Mouse (Mus musculus): ENCODE measurements at regions not wholly inside any gene's neighbourhood (a gene's known extent, or its start where the extent isn't known, plus 50 kb on each side); places are given as distances from the start of the nearest gene placed in this dataset.

GRCm38 (mm10) chr15:88120376-88120775, 479.7 kb upstream of the Zdhhc25 start:
- whole genome bisulfite sequencing: 46% methylated on average over 5 of the region's 5 CpGs
- H3K4me3 ChIP-seq: no peak overlapping the region
- no peak for ATAC-seq (ENCODE audit: insufficient number of reproducible peaks, insufficient read depth, low FRiP score, low TSS enrichment, low read depth)

GRCm38 (mm10) chr15:88123907-88124523, 476.1 kb upstream of the Zdhhc25 start:
- no peaks in the 10 kb centered on the region for H3K36me3 ChIP-seq
- no peak overlapping the region for H3K4me3 ChIP-seq
- no peak overlapping the region for H3K4me2 ChIP-seq
- H3K4me1 ChIP-seq: no peaks in the 10 kb centered on the region
- no peaks in the 10 kb centered on the region for H3K9me3 ChIP-seq
- no peak overlapping the region for H3K27ac ChIP-seq
- 84% methylated on average over 24 of the region's 24 CpGs for WGBS
- no peak overlapping the region for H3K9ac ChIP-seq
- H3K27me3 ChIP-seq: no peaks in the 10 kb centered on the region
- ATAC-seq (ENCODE audit: insufficient number of reproducible peaks, insufficient read depth, low FRiP score, low TSS enrichment, low read depth): no peak

More at GRCm38 (mm10) chr15:88120376-88120775, 479.7 kb upstream of the Zdhhc25 start:
- H3K27ac ChIP-seq: no peak overlapping the region
- H3K27me3 ChIP-seq: no peaks in the 10 kb centered on the region
- no peak overlapping the region for H3K4me2 ChIP-seq
- no peaks in the 10 kb centered on the region for H3K4me1 ChIP-seq
- no peaks in the 10 kb centered on the region for H3K9me3 ChIP-seq
- H3K36me3 ChIP-seq: no peaks in the 10 kb centered on the region
- H3K9ac ChIP-seq: no peak overlapping the region

- no peak overlapping the region for H3K4me2 ChIP-seq
- no peaks in the 10 kb centered on the region for H3K36me3 ChIP-seq
- 44% methylated on average over 7 of the region's 7 CpGs for WGBS
- no peaks in the 10 kb centered on the region for H3K27me3 ChIP-seq
- H3K4me3 ChIP-seq: no peak overlapping the region
- H3K9me3 ChIP-seq: no peaks in the 10 kb centered on the region
- no peak for ATAC-seq (ENCODE audit: insufficient number of reproducible peaks, insufficient read depth, low FRiP score, low TSS enrichment, low read depth)
- H3K9ac ChIP-seq: no peak overlapping the region
- H3K4me1 ChIP-seq: no peaks in the 10 kb centered on the region
- H3K27ac ChIP-seq: no peak overlapping the region
Measured at GRCm38 (mm10) chr15:88146118-88146517, 454.0 kb upstream of the Zdhhc25 start.

GRCm38 (mm10) chr15:88151199-88151598, 448.9 kb upstream of the Zdhhc25 start:
- H3K9ac ChIP-seq: no peak overlapping the region
- no peak for ATAC-seq (ENCODE audit: insufficient number of reproducible peaks, insufficient read depth, low FRiP score, low TSS enrichment, low read depth)
- H3K4me2 ChIP-seq: no peak overlapping the region
- no peaks in the 10 kb centered on the region for H3K27me3 ChIP-seq
- H3K4me3 ChIP-seq: no peak overlapping the region
- whole genome bisulfite sequencing: 68% methylated on average over 6 of the region's 6 CpGs
- no peaks in the 10 kb centered on the region for H3K36me3 ChIP-seq
- no peaks in the 10 kb centered on the region for H3K4me1 ChIP-seq
- H3K27ac ChIP-seq: no peak overlapping the region
- no peaks in the 10 kb centered on the region for H3K9me3 ChIP-seq

GRCm38 (mm10) chr15:88159618-88160170, 440.4 kb upstream of the Zdhhc25 start:
- Histone ChIP-seq H3K4me3 (no peak overlapping the region), H3K4me1 (no peaks in the 10 kb centered on the region), H3K4me2 (no peak overlapping the region), H3K9ac (no peak overlapping the region), H3K36me3 (no peaks in the 10 kb centered on the region), H3K27me3 (no peaks in the 10 kb centered on the region), H3K27ac (no peak overlapping the region), H3K9me3 (no peaks in the 10 kb centered on the region)
- 81% methylated on average over 2 of the region's 2 CpGs for WGBS
- no peak for ATAC-seq (ENCODE audit: insufficient number of reproducible peaks, insufficient read depth, low FRiP score, low TSS enrichment, low read depth)

GRCm38 (mm10) chr15:88160291-88160690, 439.8 kb upstream of the Zdhhc25 start:
- no peak overlapping the region for H3K9ac ChIP-seq
- no peaks in the 10 kb centered on the region for H3K4me1 ChIP-seq
- H3K36me3 ChIP-seq: no peaks in the 10 kb centered on the region
- no peaks in the 10 kb centered on the region for H3K9me3 ChIP-seq
- no peak overlapping the region for H3K27ac ChIP-seq
- 84% methylated on average over 4 of the region's 4 CpGs for WGBS
- H3K27me3 ChIP-seq: no peaks in the 10 kb centered on the region
- no peak for ATAC-seq (ENCODE audit: insufficient number of reproducible peaks, insufficient read depth, low FRiP score, low TSS enrichment, low read depth)
- H3K4me2 ChIP-seq: no peak overlapping the region
- H3K4me3 ChIP-seq: no peak overlapping the region

- Histone ChIP-seq H3K9me3 (no peaks in the 10 kb centered on the region), H3K27me3 (no peaks in the 10 kb centered on the region), H3K4me2 (no peak overlapping the region), H3K9ac (no peak overlapping the region), H3K4me1 (no peaks in the 10 kb centered on the region), H3K27ac (no peak overlapping the region), H3K36me3 (no peaks in the 10 kb centered on the region), H3K4me3 (no peak overlapping the region)
- ATAC-seq (ENCODE audit: insufficient number of reproducible peaks, insufficient read depth, low FRiP score, low TSS enrichment, low read depth): no peak
- 81% methylated on average over 3 of the region's 3 CpGs for WGBS
Measured at GRCm38 (mm10) chr15:88163438-88163837, 436.7 kb upstream of the Zdhhc25 start.

- 38% methylated on average over 3 of the region's 3 CpGs for WGBS
- H3K36me3 ChIP-seq: no peaks in the 10 kb centered on the region
- H3K9me3 ChIP-seq: no peaks in the 10 kb centered on the region
- no peak overlapping the region for H3K27ac ChIP-seq
- no peaks in the 10 kb centered on the region for H3K27me3 ChIP-seq
- no peak overlapping the region for H3K4me2 ChIP-seq
- ATAC-seq (ENCODE audit: insufficient number of reproducible peaks, insufficient read depth, low FRiP score, low TSS enrichment, low read depth): no peak
- no peak overlapping the region for H3K4me3 ChIP-seq
- H3K4me1 ChIP-seq: no peaks in the 10 kb centered on the region
- no peak overlapping the region for H3K9ac ChIP-seq
Measured at GRCm38 (mm10) chr15:88174326-88174725, 425.8 kb upstream of the Zdhhc25 start.

- H3K9ac ChIP-seq: no peak overlapping the region
- no peaks in the 10 kb centered on the region for H3K4me1 ChIP-seq
- no peaks in the 10 kb centered on the region for H3K36me3 ChIP-seq
- no peak overlapping the region for H3K4me2 ChIP-seq
- H3K4me3 ChIP-seq: no peak overlapping the region
- no peak overlapping the region for H3K27ac ChIP-seq
- H3K9me3 ChIP-seq: no peaks in the 10 kb centered on the region
- WGBS: 72% methylated on average over 3 of the region's 3 CpGs
- no peak for ATAC-seq (ENCODE audit: insufficient number of reproducible peaks, insufficient read depth, low FRiP score, low TSS enrichment, low read depth)
- no peaks in the 10 kb centered on the region for H3K27me3 ChIP-seq
Measured at GRCm38 (mm10) chr15:88175991-88176390, 424.1 kb upstream of the Zdhhc25 start.

GRCm38 (mm10) chr15:88196539-88196938, 403.6 kb upstream of the Zdhhc25 start:
- 87% methylated on average over 2 of the region's 2 CpGs for WGBS

GRCm38 (mm10) chr15:88202736-88203135, 397.4 kb upstream of the Zdhhc25 start:
- H3K4me3 ChIP-seq: no peak overlapping the region
- H3K9ac ChIP-seq: no peak overlapping the region
- H3K4me1 ChIP-seq: no peaks in the 10 kb centered on the region
- no peaks in the 10 kb centered on the region for H3K27me3 ChIP-seq
- no peak for ATAC-seq (ENCODE audit: insufficient number of reproducible peaks, insufficient read depth, low FRiP score, low TSS enrichment, low read depth)
- H3K9me3 ChIP-seq: no peaks in the 10 kb centered on the region
- WGBS: 56% methylated on average over 3 of the region's 3 CpGs
- H3K27ac ChIP-seq: no peak overlapping the region
- no peaks in the 10 kb centered on the region for H3K36me3 ChIP-seq
- H3K4me2 ChIP-seq: no peak overlapping the region

More at GRCm38 (mm10) chr15:88196539-88196938, 403.6 kb upstream of the Zdhhc25 start:
- Histone ChIP-seq H3K9ac (no peak overlapping the region), H3K9me3 (no peaks in the 10 kb centered on the region), H3K4me2 (no peak overlapping the region), H3K27ac (no peak overlapping the region), H3K27me3 (no peaks in the 10 kb centered on the region), H3K4me1 (no peaks in the 10 kb centered on the region), H3K36me3 (no peaks in the 10 kb centered on the region), H3K4me3 (no peak overlapping the region)
- no peak for ATAC-seq (ENCODE audit: insufficient number of reproducible peaks, insufficient read depth, low FRiP score, low TSS enrichment, low read depth)

GRCm38 (mm10) chr15:88213356-88213755, 386.7 kb upstream of the Zdhhc25 start:
- H3K27me3 ChIP-seq: no peaks in the 10 kb centered on the region
- 32% methylated on average over 3 of the region's 3 CpGs for WGBS
- H3K4me1 ChIP-seq: no peaks in the 10 kb centered on the region
- H3K36me3 ChIP-seq: no peaks in the 10 kb centered on the region
- no peaks in the 10 kb centered on the region for H3K9me3 ChIP-seq
- no peak overlapping the region for H3K9ac ChIP-seq
- H3K27ac ChIP-seq: no peak overlapping the region
- no peak for ATAC-seq (ENCODE audit: insufficient number of reproducible peaks, insufficient read depth, low FRiP score, low TSS enrichment, low read depth)
- no peak overlapping the region for H3K4me3 ChIP-seq
- H3K4me2 ChIP-seq: no peak overlapping the region
